Mouse (Mus musculus): ENCODE results near the gene Sh3kbp1.

DNA sequence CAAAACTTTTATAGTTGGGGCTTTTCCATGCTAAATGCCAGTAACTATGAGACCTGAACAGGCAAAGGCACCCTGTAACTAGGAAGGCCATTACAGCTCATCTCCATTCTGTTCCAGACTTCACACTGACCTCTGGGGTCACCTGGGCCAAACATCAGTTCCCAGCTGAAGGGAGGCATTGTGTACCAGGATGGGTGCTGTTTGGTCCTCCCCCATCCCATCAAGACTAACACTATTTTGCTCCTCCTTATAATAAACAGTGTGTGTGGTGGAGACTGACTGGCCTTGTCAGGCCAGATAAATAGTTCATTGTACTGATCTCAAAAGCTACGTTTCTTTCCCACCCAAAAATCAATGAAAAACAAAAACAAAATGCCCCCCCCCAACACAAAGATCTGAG, 138.8 kb downstream of the Sh3kbp1 start:
- TF ChIP-seq CTCF (IDR thresholded peaks at IDR 0.05; ENCODE audit: low read depth) (no peak), EP300 (IDR thresholded peaks at IDR 0.05; ENCODE audit: low read depth) (no peak)

All from heart, postnatal 0 days (tissue).